Mouse (Mus musculus) adrenal gland, adult 10 weeks (tissue): ENCODE measurements around the gene D630036H23Rik. TPM values are rescaled to one million over a fixed set of nuclear protein-coding genes. Genes with fewer than 3 reads are reported as not detected.

Experiments
- polyA plus RNA-seq: library from polyadenylated mRNA; stranded (reverse); fragments of 350-450 nt; fragmentation: Illumina TruSeq; extraction: RNeasy Lipid Tissue Mini Kit (QIAGEN cat#74804); gene quantifications from one replicate; pipeline ENCODE4 v1.2.3, GENCODE M21; 2014; ENCODE audit warnings: low read depth, low replicate concordance

D630036H23Rik gene
- not detected for polyA plus RNA-seq

DNA sequence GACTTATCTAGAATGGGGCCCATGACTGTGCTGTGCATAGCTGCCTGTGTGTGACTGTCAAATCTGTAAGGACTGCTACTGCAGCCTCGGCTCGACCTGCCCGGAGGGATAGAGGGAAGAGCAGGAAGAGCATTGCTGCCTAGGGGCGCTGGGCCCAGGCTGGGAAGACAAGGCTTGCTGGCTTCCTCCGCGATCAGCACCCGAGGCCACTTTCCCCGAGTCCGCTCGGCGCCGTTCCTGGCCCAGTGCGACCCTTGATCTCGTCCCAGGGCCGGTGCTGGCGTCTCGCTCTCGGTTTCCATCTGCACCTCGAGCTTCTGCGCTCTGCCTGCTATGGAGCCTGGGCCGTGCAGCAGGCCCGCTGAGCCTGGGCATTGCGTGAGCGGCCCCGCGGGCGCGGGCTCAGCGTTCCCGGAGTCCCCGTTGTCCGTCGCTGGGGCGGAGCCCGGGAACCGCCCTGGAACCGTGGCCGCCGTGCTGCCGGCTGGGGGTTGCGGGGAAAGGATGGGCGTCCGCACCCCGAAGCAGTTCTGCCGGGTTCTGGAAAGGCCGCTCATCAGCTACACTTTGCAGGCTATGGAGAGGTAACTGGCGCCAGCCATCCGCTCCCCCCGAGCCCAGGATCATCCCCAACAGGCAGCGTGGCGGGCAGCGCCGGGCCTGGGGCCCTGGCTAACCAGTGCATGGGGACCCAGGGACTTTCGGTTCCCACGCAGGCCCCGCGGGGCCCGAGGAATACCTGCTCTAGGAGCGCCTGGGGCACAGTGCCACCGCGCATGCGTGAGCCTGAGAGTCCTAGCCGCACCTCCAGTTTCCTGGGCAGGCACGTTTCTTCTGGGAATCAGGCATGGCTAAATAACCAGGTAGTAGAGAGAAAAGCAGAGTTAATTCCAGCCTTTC lies at the start of gene D630036H23Rik, which contains the start of gene Ispd:
TSS of gene D630036H23Rik (minus strand) at position 741 of the 900 bp plus-strand sequence.
TSS of gene Ispd (plus strand) at position 10 of the 900 bp plus-strand sequence.

Other genes with a start within 250 kb of the D630036H23Rik start
- 54.1 TPM for gene Ankmy2, start 225.1 kb downstream of the D630036H23Rik start, polyA plus RNA-seq
- gene Bzw2, start 224.1 kb downstream of the D630036H23Rik start, polyA plus RNA-seq = 19.3 TPM
- gene Lrrc72, start 128.8 kb downstream of the D630036H23Rik start, polyA plus RNA-seq = not detected
- gene Sostdc1, start 68.0 kb downstream of the D630036H23Rik start, polyA plus RNA-seq = 1.2 TPM
- 9.6 TPM for gene Ispd, start 731 bp downstream of the D630036H23Rik start, polyA plus RNA-seq